In genomic region chr15:62079155-62080109, GRCm38 (mm10) we compare ENCODE assay signal across 8 mouse cellular contexts.
DNase-seq lines count a peak whose midpoint lies in the region; ATAC-seq lines count a peak whose summit lies in the region.

No protein-coding gene starts in this region.

- H3K9me3 ChIP-seq in kidney, embryonic 15.5 days (replicated peaks) = no peaks in the 10 kb centered on the region
- no peaks in the 10 kb centered on the region for H3K9me3 ChIP-seq in liver, embryonic 11.5 days (ENCODE audit: control insufficient read depth, low read length)

- peaks cover 4% of the 10 kb centered on the region; the same call in 1 of the 2 replicates for H3K4me1 ChIP-seq in kidney, embryonic 15.5 days
- H3K4me1 ChIP-seq in liver, embryonic 11.5 days (replicated peaks; ENCODE audit: control insufficient read depth, insufficient read depth, low read length) = peaks cover 17% of the 10 kb centered on the region

- no peaks in the 10 kb centered on the region for H3K36me3 ChIP-seq in kidney, embryonic 15.5 days
- no peaks in the 10 kb centered on the region; the same call in 1 of the 2 replicates for H3K36me3 ChIP-seq in liver, embryonic 11.5 days (ENCODE audit: control insufficient read depth, insufficient read depth, low read length)

- no peak overlapping the region for H3K4me3 ChIP-seq in kidney, embryonic 15.5 days (replicated peaks)
- no peak overlapping the region for H3K4me3 ChIP-seq in liver, embryonic 11.5 days (ENCODE audit: low read depth, low read length)

- no peak overlapping the region for H3K9ac ChIP-seq in kidney, embryonic 15.5 days
- no peak overlapping the region; the same call in 1 of the 2 replicates for H3K9ac ChIP-seq in liver, embryonic 11.5 days (ENCODE audit: low read depth, low read length)

- 74% methylated on average over 9 of the region's 9 CpGs for WGBS in kidney, embryonic 15.5 days
- 68% methylated on average over 9 of the region's 9 CpGs for WGBS in liver, embryonic 11.5 days

- ATAC-seq in kidney, embryonic 15.5 days (replicated peaks; ENCODE audit: low FRiP score) = peak; percentile 70; the same call in 1 of the 2 replicates
- ATAC-seq in liver, embryonic 11.5 days (replicated peaks; ENCODE audit: low FRiP score) = peak; percentile 79

- no peaks in the 10 kb centered on the region for H3K27me3 ChIP-seq in kidney, embryonic 15.5 days
- no peaks in the 10 kb centered on the region for H3K27me3 ChIP-seq in liver, embryonic 11.5 days (replicated peaks; ENCODE audit: control insufficient read depth, insufficient read depth, low read length)

- H3K4me2 ChIP-seq in kidney, embryonic 15.5 days = no peak overlapping the region
- H3K4me2 ChIP-seq in liver, embryonic 11.5 days = no peak overlapping the region

- no peak overlapping the region for H3K27ac ChIP-seq in kidney, embryonic 15.5 days
- no peak overlapping the region; the same call in 1 of the 2 replicates for H3K27ac ChIP-seq in liver, embryonic 11.5 days (ENCODE audit: low read depth, low read length)

- peak; percentile 24 for DNase-seq in CD4-positive helper T cell, adult 2 months (ENCODE audit: low read depth, low spot score)
- DNase-seq in NIH3T3 (ENCODE audit: low read depth) = peak; percentile 93
- peak; percentile 16 to 39 for DNase-seq in cerebellum, postnatal 14 days
- peak; percentile 98 for DNase-seq in heart, adult 11 months
- DNase-seq in liver, embryonic 11.5 days (ENCODE audit: low spot score) = no peak
- DNase-seq in right cerebral cortex, adult 2 months (ENCODE audit: low spot score in 2 of 2) = peak; percentile 40 to 67
- DNase-seq in retina, postnatal 1 day = no peak

Comparison
In these comparisons a context has a peak if more than half of its experiments do, and no peak if none do; other contexts are left out.
1. DNase-seq: peak in CD4-positive helper T cell, adult 2 months (single experiment), NIH3T3 (single experiment), cerebellum, postnatal 14 days (2 of 2), heart, adult 11 months (single experiment) and right cerebral cortex, adult 2 months (2 of 2); none in liver, embryonic 11.5 days (single experiment) and retina, postnatal 1 day (single experiment).